Mouse (Mus musculus) hindbrain, embryonic 15.5 days (tissue): ENCODE results near the gene N4bp2. TPM values are rescaled to one million over a fixed set of nuclear protein-coding genes. Genes with fewer than 3 reads are reported as not detected.

Source experiments
- ATAC-seq: fragments of 200-750 bp; cut with Nextera tagmentation; 2 replicates; pipeline ENCODE4 v1.8.0; 2017; ENCODE audit warnings: low read depth, moderate number of reproducible peaks, moderate TSS enrichment; ENCODE audit not compliant: low FRiP score
- H3K27ac ChIP-seq: fragments of 300-500 bp; sonication (generic); replicated peaks from 2 replicates; pipeline ENCODE4 v1.5.1; 2015; ENCODE audit warnings: mild to moderate bottlenecking, inconsistent platforms
- H3K27me3 ChIP-seq: fragments of 300-500 bp; sonication (generic); 2 replicates; pipeline ENCODE4 v1.6.1; 2015; ENCODE audit warnings: control low read depth, inconsistent platforms
- H3K36me3 ChIP-seq: fragments of 300-500 bp; sonication (generic); 2 replicates; pipeline ENCODE4 v1.6.1; 2015; ENCODE audit warnings: control low read depth, inconsistent platforms
- H3K4me1 ChIP-seq: fragments of 300-500 bp; sonication (generic); replicated peaks from 2 replicates; pipeline ENCODE4 v1.6.1; 2015; ENCODE audit warnings: control low read depth, inconsistent platforms
- H3K4me2 ChIP-seq: fragments of 300-500 bp; sonication (generic); 2 replicates; pipeline ENCODE4 v1.6.1; 2015; ENCODE audit warnings: moderate library complexity, mild to moderate bottlenecking, inconsistent platforms
- H3K4me3 ChIP-seq: fragments of 300-500 bp; sonication (generic); 2 replicates; pipeline ENCODE4 v1.5.1; 2015; ENCODE audit warnings: mild to moderate bottlenecking, inconsistent platforms
- H3K9ac ChIP-seq: fragments of 300-500 bp; sonication (generic); 2 replicates; pipeline ENCODE4 v1.6.1; 2015; ENCODE audit warnings: inconsistent platforms
- H3K9me3 ChIP-seq: fragments of 300-500 bp; sonication (generic); 2 replicates; pipeline ENCODE4 v1.6.1; 2016; ENCODE audit warnings: control low read depth, inconsistent platforms
- WGBS: fragments of 180-500 bp; shearing (Covaris S2); methylation state at CpG from one replicate; pipeline ENCODE4 v1.1.7; 2015; 5-methylcytosine and 5-hydroxymethylcytosine counted together
- polyA plus RNA-seq: library from polyadenylated mRNA; unstranded; fragments of >200 nt; fragmentation: Nextera tagmentation; extraction: Ambion mirVana; gene quantifications from 2 replicates; pipeline ENCODE4 v1.2.1, GENCODE M21; 2015

The N4bp2 gene
- polyA plus RNA-seq, 1 experiment from 2014 or later: 14.3 TPM

DNA sequence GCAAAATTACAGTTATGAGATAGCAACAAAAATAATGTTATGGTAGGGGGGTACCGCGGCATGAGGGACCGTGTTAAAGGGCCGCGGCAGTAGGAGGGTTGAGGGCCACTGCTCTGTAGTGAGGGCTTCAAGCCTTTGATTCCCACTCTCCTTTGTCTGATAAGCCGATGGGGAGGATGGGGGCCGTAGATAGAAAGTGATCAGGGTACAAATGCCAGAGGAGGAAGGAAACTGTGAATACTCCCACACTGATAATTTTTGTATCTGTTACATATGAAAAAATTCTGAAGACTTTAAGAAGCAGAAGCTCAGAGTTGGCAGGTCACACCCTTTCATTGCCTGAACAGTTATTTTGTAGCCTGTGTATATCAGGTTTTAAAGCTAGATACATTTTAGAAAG is 79.6 kb downstream of the N4bp2 start:
- no peak overlapping the region for H3K27ac ChIP-seq
- H3K4me3 ChIP-seq: no peak overlapping the region
- H3K4me2 ChIP-seq: no peak overlapping the region
- no peaks in the 10 kb centered on the region for H3K4me1 ChIP-seq
- H3K36me3 ChIP-seq: no peaks in the 10 kb centered on the region
- no peaks in the 10 kb centered on the region for H3K9me3 ChIP-seq
- ATAC-seq: no peak
- WGBS: 92% methylated on average over 7 of the region's 7 CpGs
- H3K27me3 ChIP-seq: no peaks in the 10 kb centered on the region
- no peak overlapping the region for H3K9ac ChIP-seq

DNA sequence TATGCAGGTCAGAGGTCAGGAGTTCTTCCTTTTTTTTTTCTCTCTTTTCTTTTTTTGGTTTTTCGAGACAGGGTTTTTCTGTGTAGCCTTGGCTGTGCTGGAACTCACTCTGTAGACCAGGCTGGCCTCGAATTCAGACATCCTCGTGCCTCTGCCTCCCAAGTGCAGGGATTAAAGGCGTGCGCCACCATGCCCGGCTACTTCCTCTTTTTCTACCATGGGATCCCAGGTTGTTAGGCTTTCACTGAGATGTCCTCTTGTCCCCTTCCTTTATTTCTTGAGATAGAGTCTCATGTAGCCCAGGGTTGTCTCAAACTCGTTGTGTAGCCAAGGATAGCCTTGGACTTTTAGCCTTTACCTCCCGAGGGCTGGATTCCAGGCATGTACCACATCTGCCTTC is 83.2 kb downstream of the N4bp2 start:
- Histone ChIP-seq H3K27me3 (no peaks in the 10 kb centered on the region), H3K27ac (no peak overlapping the region), H3K9ac (no peak overlapping the region), H3K4me3 (no peak overlapping the region), H3K9me3 (no peaks in the 10 kb centered on the region), H3K4me2 (no peak overlapping the region), H3K4me1 (no peaks in the 10 kb centered on the region), H3K36me3 (no peaks in the 10 kb centered on the region)
- no peak for ATAC-seq
- 86% methylated on average over 8 of the region's 8 CpGs for WGBS

DNA sequence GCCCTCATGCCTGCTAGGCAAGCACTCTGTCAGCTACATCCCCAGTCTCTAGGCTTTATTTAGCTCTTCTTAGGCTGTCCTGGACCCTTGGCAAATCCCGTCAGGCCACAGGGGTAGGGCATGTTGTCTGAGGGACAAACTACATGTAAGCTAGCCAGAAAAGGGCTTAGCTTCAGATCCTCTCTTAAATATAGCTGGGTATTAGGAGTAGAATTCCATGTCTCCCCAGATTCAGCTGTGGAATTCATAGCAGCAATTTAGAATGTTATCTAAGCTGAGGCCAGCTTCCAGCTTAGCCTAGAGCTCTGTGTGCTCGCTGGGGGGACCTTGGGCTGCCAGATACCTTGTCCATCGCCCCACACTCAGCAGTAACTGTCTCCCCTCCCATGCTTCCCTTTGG is 83.6 kb downstream of the N4bp2 start:
- no peak overlapping the region for H3K27ac ChIP-seq
- WGBS: 84% methylated on average over 3 of the region's 3 CpGs
- H3K9ac ChIP-seq: no peak overlapping the region
- no peaks in the 10 kb centered on the region for H3K36me3 ChIP-seq
- no peak overlapping the region for H3K4me2 ChIP-seq
- H3K27me3 ChIP-seq: no peaks in the 10 kb centered on the region
- H3K4me1 ChIP-seq: no peaks in the 10 kb centered on the region
- H3K4me3 ChIP-seq: no peak overlapping the region
- no peaks in the 10 kb centered on the region for H3K9me3 ChIP-seq
- ATAC-seq: no peak

DNA sequence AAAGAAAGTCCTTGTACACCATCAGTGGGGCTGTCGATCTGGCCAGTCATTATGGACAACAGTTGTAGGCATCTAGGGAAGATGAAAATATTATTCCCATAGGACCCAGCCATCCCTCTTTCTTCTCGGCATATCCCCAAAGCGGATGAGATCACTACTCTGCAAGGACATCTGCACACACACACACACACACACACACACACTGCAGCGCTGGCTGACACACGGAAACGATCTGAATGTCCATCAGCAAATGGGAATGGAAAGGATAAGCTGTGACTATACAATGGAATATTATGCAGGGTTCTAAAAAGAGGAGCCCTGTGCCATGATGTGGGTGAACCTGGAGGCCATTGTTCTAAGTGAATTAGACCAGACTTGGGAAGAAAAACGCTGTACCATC is 84.3 kb downstream of the N4bp2 start:
- ATAC-seq: no peak
- WGBS: 85% methylated on average over 7 of the region's 7 CpGs
- no peaks in the 10 kb centered on the region for H3K36me3 ChIP-seq
- H3K9me3 ChIP-seq: no peaks in the 10 kb centered on the region
- H3K27ac ChIP-seq: no peak overlapping the region
- no peak overlapping the region for H3K9ac ChIP-seq
- H3K27me3 ChIP-seq: no peaks in the 10 kb centered on the region
- H3K4me1 ChIP-seq: no peaks in the 10 kb centered on the region
- H3K4me3 ChIP-seq: no peak overlapping the region
- H3K4me2 ChIP-seq: no peak overlapping the region

DNA sequence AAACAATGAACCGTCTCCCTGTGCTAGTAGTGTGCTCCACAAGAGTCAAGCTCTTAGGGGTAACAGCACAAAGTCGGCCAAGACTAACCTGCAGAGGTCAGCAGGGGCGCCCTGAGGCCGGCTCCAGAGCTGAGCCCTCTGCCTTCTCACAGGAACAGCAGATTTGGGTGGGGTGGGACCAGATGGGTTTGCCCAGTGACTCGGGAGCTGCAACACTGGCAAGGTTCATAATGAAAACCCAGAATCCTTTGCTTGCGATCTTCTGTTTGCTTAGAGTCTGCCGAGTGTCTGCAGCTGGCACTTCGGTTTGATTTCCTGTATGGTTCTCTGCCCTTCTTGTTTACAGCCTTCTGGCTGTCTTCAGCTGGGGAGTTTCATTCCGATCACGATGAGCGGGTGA is 87.4 kb downstream of the N4bp2 start:
- no peaks in the 10 kb centered on the region for H3K27me3 ChIP-seq
- no peak overlapping the region for H3K4me2 ChIP-seq
- no peak for ATAC-seq
- no peaks in the 10 kb centered on the region for H3K4me1 ChIP-seq
- WGBS: 74% methylated on average over 11 of the region's 11 CpGs
- no peak overlapping the region for H3K9ac ChIP-seq
- no peaks in the 10 kb centered on the region for H3K9me3 ChIP-seq
- H3K27ac ChIP-seq: no peak overlapping the region
- H3K36me3 ChIP-seq: no peaks in the 10 kb centered on the region
- no peak overlapping the region for H3K4me3 ChIP-seq

DNA sequence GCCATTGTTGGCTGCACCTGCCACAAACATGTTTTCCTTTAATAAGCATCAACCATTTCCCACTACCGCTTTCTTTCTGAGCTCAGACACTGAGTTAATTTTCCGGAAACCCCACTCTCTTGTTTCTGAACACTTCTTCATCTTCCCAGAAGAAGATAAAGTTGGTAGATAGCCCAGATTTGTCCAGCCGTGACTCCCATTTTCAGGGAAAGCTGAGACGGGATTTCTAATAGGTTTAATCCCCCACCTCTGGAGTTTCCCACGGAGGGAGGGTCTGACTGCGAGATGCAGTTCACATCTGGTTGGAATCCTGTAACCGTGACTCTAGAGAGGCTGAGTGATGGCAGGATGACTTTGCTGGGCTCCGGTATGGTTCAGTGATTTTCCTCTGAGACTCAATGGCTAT is 91.5 kb downstream of the N4bp2 start:
- Histone ChIP-seq H3K4me3 (no peak overlapping the region), H3K9ac (no peak overlapping the region), H3K4me1 (no peaks in the 10 kb centered on the region), H3K27me3 (no peaks in the 10 kb centered on the region), H3K4me2 (no peak overlapping the region), H3K27ac (no peak overlapping the region), H3K9me3 (no peaks in the 10 kb centered on the region), H3K36me3 (no peaks in the 10 kb centered on the region)
- 65% methylated on average over 8 of the region's 8 CpGs for WGBS
- ATAC-seq: no peak

DNA sequence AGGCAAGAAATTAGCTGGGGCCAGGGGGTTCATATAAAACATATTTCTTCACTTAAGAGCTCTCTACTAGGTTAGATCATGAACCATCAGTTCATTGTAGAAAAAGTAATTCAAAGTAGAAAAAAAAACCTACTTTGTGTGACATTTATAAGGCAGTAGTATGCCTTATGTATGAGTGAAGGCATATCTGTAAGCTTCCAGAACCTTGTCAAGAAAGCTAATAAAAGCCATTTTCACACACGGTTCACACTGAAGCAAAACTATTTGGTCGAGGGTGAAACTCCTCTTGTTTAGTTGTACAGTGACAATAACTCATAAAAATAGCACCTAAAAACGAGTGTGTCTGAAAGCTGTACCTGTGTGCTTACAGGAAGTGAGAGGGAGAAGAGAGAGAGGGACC is 92.2 kb downstream of the N4bp2 start:
- Histone ChIP-seq H3K36me3 (no peaks in the 10 kb centered on the region), H3K9me3 (no peaks in the 10 kb centered on the region), H3K27me3 (no peaks in the 10 kb centered on the region), H3K4me1 (no peaks in the 10 kb centered on the region), H3K4me3 (no peak overlapping the region), H3K9ac (no peak overlapping the region), H3K4me2 (no peak overlapping the region), H3K27ac (no peak overlapping the region)
- ATAC-seq: no peak
- 72% methylated on average over 3 of the region's 3 CpGs for whole genome bisulfite sequencing

DNA sequence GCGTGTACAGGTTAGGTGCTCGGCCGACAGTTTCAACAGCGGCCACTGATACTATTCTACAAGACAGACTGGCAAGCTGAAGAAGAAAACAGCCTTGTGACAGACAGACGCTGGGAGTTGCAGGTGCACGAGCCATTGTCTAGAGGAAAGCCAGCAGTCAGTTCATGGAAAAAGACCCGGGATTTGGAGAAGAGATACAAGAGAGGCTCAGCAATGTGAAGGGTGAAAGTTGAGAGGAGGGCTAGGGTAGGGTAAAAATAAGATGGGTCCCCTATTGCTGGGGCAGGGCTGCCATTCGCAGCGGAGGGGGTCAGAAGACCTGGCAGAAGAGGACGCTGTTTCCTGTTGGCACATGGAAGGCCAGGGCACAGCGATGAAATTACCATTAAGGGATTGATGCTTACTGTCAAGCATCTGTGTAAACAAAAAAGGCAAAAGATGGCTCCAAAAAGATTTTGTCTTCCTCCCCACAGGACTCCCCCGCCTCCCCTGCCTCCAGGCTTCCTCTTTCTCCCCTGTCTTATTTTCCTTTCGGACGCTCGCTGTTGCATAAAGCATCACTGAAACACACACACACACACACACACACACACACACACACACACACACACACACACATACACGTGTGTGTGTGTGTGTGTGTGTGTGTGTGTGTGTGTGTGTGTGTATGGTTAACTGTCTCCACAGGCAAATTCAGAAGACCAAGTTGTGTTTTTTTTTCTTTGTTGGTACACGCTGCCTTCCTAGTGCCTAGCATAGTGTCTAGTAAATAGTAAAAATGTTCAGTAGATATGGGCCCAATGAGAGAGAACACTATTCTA is 93.5 kb downstream of the N4bp2 start:
- ATAC-seq: no peak
- no peaks in the 10 kb centered on the region for H3K27me3 ChIP-seq
- H3K9ac ChIP-seq: no peak overlapping the region
- no peaks in the 10 kb centered on the region for H3K36me3 ChIP-seq
- H3K4me2 ChIP-seq: no peak overlapping the region
- H3K27ac ChIP-seq: no peak overlapping the region
- WGBS: 79% methylated on average over 16 of the region's 17 CpGs
- no peaks in the 10 kb centered on the region for H3K9me3 ChIP-seq
- no peak overlapping the region for H3K4me3 ChIP-seq
- no peaks in the 10 kb centered on the region for H3K4me1 ChIP-seq

DNA sequence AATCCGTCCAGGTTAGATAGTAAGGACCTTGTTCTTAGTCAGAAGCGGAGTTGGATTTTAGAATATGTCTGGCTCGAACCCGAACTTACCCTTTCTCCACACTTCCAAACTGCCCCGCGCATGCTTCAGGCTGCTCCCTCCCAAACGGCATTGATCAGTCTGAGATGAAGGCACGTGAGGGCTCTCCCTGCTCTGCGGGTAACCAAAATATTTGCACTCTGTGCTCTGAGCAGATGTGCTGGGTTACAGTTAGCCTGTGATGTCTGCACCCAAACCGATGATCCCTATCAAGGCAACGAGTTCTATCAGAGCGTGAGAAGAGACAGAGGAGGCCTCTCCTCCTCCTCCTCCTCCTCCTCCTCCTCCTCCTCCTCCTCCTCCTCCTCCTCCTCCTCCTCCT is 94.6 kb downstream of the N4bp2 start:
- H3K4me2 ChIP-seq: no peak overlapping the region
- H3K9me3 ChIP-seq: no peaks in the 10 kb centered on the region
- H3K36me3 ChIP-seq: no peaks in the 10 kb centered on the region
- H3K4me1 ChIP-seq: no peaks in the 10 kb centered on the region
- no peak overlapping the region for H3K4me3 ChIP-seq
- 75% methylated on average over 12 of the region's 12 CpGs for WGBS
- H3K27me3 ChIP-seq: no peaks in the 10 kb centered on the region
- ATAC-seq: 0 out of 2 replicates have a peak, but pooled peaks have one; percentile 23
- no peak overlapping the region for H3K9ac ChIP-seq
- no peak overlapping the region for H3K27ac ChIP-seq

DNA sequence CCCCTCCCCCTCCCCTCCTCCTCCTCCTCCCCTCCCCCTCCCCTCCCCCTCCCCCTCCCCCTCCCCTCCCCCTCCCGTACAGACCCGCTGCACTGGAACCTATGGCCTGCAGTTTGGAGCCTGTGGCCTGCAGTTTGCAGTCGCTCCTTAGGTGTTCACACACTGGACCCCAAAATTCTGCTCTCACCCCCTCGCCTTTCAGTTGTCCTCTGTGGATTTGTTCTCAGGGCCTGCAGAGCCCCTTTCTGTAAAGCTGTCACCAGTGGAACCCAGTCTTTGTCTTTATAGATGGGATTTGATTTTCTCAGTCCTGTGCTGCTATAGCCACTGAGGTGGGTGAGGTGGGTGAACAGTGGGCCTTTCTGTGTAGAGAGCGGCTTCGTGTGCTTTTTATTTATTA is 95.0 kb downstream of the N4bp2 start:
- H3K27ac ChIP-seq: no peak overlapping the region
- H3K36me3 ChIP-seq: no peaks in the 10 kb centered on the region
- 94% methylated on average over 4 of the region's 6 CpGs for WGBS
- no peak overlapping the region for H3K9ac ChIP-seq
- no peaks in the 10 kb centered on the region for H3K27me3 ChIP-seq
- H3K4me3 ChIP-seq: no peak overlapping the region
- H3K9me3 ChIP-seq: no peaks in the 10 kb centered on the region
- no peak overlapping the region for H3K4me2 ChIP-seq
- ATAC-seq: no peak
- H3K4me1 ChIP-seq: no peaks in the 10 kb centered on the region

DNA sequence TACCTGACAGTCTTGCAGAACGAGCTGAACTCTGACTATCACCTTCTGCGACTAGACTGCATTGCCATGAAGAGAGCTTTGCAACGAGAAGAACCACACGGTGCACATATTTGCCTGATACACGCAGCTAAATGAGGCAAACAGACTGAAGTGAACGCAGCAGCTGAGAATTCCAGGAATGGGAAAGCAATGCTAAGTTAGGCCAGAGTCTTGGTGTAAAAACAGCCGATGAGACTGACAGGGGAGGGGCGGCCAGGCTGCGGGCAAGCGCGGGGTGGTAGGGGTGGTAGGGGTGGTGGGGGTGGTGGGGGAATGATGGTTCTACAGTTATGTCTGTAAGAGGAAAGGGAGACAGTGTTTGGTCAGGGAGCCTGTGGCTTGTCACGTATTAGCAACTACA is 95.6 kb downstream of the N4bp2 start:
- Histone ChIP-seq H3K4me2 (no peak overlapping the region), H3K9me3 (no peaks in the 10 kb centered on the region), H3K4me1 (no peaks in the 10 kb centered on the region), H3K4me3 (no peak overlapping the region), H3K36me3 (no peaks in the 10 kb centered on the region), H3K27ac (no peak overlapping the region), H3K9ac (no peak overlapping the region), H3K27me3 (no peaks in the 10 kb centered on the region)
- no peak for ATAC-seq
- 73% methylated on average over 12 of the region's 12 CpGs for WGBS

DNA sequence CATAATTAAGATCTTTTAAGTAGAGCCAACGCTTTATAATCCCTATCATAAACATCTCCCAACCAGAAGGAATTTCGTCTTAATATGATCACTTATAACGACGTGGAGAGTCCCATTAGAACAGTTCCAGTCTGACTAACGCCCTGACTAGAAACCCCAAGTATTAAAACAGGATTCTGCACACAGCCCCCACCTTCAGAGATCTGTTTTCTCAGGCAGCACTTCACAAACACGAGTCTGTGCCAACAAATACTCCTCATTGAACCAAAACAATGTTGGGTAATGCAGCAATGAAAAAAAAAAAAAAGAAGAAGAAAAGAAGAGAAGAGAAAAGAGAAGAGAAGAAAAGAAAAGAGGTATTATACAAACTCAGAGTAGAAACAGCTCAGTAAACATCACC is 96.1 kb downstream of the N4bp2 start:
- WGBS: 62% methylated on average over 6 of the region's 6 CpGs
- H3K4me2 ChIP-seq: no peak overlapping the region
- no peak overlapping the region for H3K9ac ChIP-seq
- ATAC-seq: no peak
- no peaks in the 10 kb centered on the region for H3K9me3 ChIP-seq
- H3K4me3 ChIP-seq: no peak overlapping the region
- H3K27ac ChIP-seq: no peak overlapping the region
- no peaks in the 10 kb centered on the region for H3K36me3 ChIP-seq
- H3K27me3 ChIP-seq: no peaks in the 10 kb centered on the region
- no peaks in the 10 kb centered on the region for H3K4me1 ChIP-seq
